Mouse (Mus musculus): Measurements from ENCODE around the gene 4921539E11Rik.

Gene 4921539E11Rik

DNA sequence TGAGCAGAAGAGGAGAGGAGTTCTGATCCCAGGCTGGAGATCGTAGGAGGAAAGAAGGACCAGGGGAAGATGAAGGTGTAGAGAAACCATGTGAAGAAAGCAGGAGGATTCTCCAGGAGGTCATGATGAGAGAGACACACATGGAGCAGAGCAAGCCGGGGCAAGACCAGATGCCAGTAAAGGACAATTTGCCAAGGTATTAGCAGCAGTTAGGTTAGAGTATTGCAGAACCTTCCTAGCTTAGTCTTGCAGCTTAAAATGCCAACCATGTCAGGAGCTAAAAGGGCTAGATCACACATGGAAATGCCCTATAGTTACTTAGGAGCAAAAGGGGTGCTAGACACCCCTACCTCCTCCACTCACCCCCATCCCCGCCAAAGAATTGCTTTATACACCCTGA is 43.4 kb downstream of the 4921539E11Rik start:
- no peak for DNase-seq (ENCODE audit: low read depth, low spot score)

GRCm38 (mm10) chr4:103232156-103232555 is 58.5 kb downstream of the 4921539E11Rik start:
- no peak for DNase-seq (ENCODE audit: low read depth, low spot score)

GRCm38 (mm10) chr4:103222854-103223253 is 67.8 kb downstream of the 4921539E11Rik start:
- no peak for DNase-seq (ENCODE audit: low read depth, low spot score)

GRCm38 (mm10) chr4:103221789-103222188 is 68.9 kb downstream of the 4921539E11Rik start:
- no peak for DNase-seq (ENCODE audit: low read depth, low spot score)

DNA sequence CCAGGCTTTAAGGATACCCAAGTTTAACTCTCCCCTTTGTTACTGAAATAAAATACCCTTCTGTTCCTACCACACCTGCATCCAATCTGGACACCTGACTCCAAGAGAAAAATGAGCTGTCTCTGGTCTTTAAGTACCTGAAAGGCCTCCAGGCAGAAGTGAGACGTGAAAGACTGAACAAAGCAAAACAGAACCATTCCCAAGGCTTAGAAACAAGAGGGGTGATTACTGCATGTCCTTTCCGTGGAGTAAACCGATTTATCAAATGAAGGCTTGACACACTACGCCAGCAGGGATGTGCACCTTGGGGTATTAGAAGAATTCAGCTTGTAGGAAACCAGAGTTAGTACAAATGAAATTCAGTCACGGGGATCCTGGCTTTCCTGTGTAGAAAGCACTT is 71.7 kb downstream of the 4921539E11Rik start:
- DNase-seq (ENCODE audit: low read depth, low spot score) = no peak

DNA sequence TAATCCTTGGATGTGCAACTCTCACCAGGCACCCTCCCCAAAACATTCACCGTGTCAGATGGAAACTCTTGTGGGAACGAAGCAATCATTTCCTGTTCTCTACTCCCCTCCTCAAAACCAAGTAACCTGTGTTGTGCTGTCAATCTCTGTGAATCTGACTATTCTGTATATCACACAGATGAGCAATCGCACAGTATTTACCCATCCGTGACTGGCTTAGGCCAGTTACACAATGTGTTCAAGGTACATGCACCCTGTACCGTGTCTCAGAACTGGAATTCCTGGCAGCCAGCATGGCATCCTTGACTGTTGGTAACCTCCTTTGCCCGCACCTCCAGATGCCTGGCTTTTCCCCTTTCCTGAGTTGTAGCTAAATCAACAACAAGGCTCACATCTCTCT is 74.6 kb downstream of the 4921539E11Rik start:
- no peak for DNase-seq (ENCODE audit: low read depth, low spot score)

- peak; percentile 86 for DNase-seq (ENCODE audit: low read depth, low spot score)
These were observed 75.5 kb downstream of the 4921539E11Rik start, which contains the start of gene Slc35d1 for GRCm38 (mm10) chr4:103214925-103215820. TSS of gene Slc35d1 (minus strand) at chr4:103215164.

GRCm38 (mm10) chr4:103214498-103214924 is 76.2 kb downstream of the 4921539E11Rik start:
- peak; percentile 80 for DNase-seq (ENCODE audit: low read depth, low spot score)

- peak; percentile 40 for DNase-seq (ENCODE audit: low read depth, low spot score)
These were observed 76.7 kb downstream of the 4921539E11Rik start for GRCm38 (mm10) chr4:103213859-103214497.

- no peak for DNase-seq (ENCODE audit: low read depth, low spot score)
These were observed 82.1 kb downstream of the 4921539E11Rik start for GRCm38 (mm10) chr4:103208553-103208952.

GRCm38 (mm10) chr4:103203646-103204045 is 87.0 kb downstream of the 4921539E11Rik start:
- DNase-seq (ENCODE audit: low read depth, low spot score) = no peak

- no peak for DNase-seq (ENCODE audit: low read depth, low spot score)
These were observed 90.6 kb downstream of the 4921539E11Rik start for GRCm38 (mm10) chr4:103200046-103200445.

DNA sequence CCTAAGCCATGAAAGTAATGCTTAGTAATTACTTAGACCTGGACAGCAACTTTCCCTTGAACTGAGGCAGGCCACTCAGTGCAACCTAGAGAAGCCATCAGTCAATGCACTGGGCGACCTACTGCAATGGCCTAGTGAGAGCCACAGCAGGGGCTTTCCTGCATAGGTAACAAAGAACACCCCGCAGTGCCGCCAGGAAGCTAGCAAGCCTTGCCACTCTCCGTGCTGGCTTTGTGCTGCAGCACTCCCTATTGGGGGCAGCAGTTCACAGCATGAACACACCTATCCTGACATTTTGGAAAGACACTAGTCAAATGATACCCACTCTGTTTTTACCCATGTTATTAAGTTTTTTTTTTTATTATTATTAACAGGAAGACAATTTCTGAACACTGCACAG is 91.6 kb downstream of the 4921539E11Rik start:
- DNase-seq (ENCODE audit: low read depth, low spot score) = no peak

- peak; percentile 42 for DNase-seq (ENCODE audit: low read depth, low spot score)
These were observed 93.3 kb downstream of the 4921539E11Rik start for GRCm38 (mm10) chr4:103197401-103197800.

DNA sequence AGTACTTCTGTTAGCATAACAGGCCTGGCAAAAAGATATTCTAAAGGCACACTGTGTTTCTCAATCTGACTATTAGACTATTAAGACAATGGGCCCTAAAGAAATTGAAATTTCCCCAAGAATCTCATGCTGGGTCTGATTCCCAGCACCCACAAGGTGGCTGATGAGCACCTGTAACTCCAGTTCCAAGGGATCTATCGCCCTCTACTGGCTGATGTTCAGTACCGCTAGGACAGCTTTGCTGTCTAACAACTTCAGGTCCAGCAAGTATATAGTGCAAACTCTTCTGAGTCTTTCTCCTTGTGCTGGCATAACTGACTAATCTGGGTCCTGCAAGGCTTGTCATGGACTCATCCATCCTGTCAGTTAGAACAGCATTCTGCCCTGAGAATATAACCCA is 98.2 kb downstream of the 4921539E11Rik start:
- no peak for DNase-seq (ENCODE audit: low read depth, low spot score)

GRCm38 (mm10) chr4:103188786-103189640 is 101.7 kb downstream of the 4921539E11Rik start:
- DNase-seq (ENCODE audit: low read depth, low spot score) = no peak
